Mouse (Mus musculus) kidney, adult 2 months (tissue): ENCODE measurements around the gene D430041D05Rik. TPM values are rescaled to one million over a fixed set of nuclear protein-coding genes. Genes with fewer than 3 reads are reported as not detected.

ENCODE experiments used
- DNase-seq: peaks from one replicate; pipeline ENCODE4 v3.0.0; 2021
- H3K27ac ChIP-seq: fragments of 200-500 bp; 2 replicates; pipeline ENCODE4 v1.5.1; 2012; ENCODE audit warnings: low read depth, low read length, control low read depth, inconsistent platforms; ENCODE audit not compliant: insufficient read depth
- H3K27me3 ChIP-seq: fragments of 200-500 bp; replicated peaks from 2 replicates; pipeline ENCODE4 v1.6.1; 2012; ENCODE audit warnings: mild to moderate bottlenecking, moderate library complexity, low read length, inconsistent platforms; ENCODE audit not compliant: control insufficient read depth, insufficient read depth
- H3K36me3 ChIP-seq: fragments of 200-500 bp; 2 replicates; pipeline ENCODE4 v1.6.1; 2012; ENCODE audit warnings: mild to moderate bottlenecking, moderate library complexity, low read length, inconsistent platforms; ENCODE audit not compliant: control insufficient read depth, insufficient read depth
- H3K4me1 ChIP-seq: fragments of 200-500 bp; 2 replicates; pipeline ENCODE4 v1.6.1; 2011; ENCODE audit warnings: low read length; ENCODE audit not compliant: control insufficient read depth, insufficient read depth
- H3K4me3 ChIP-seq: fragments of 200-500 bp; 2 replicates; pipeline ENCODE4 v1.5.1; 2011; ENCODE audit warnings: mild to moderate bottlenecking, low read depth, low read length, control low read depth; ENCODE audit not compliant: insufficient read depth
- CTCF ChIP-seq: fragments of 200-500 bp; conservative IDR thresholded peaks from 2 replicates; pipeline ENCODE4 v1.5.1; 2011; ENCODE audit warnings: low read depth, mild to moderate bottlenecking, control low read depth, low read length, moderate library complexity, mixed read lengths; ENCODE audit not compliant: insufficient read depth, insufficient read length
- POLR2A ChIP-seq: fragments of 200-500 bp; IDR thresholded peaks from one replicate; pipeline ENCODE4 v1.6.1; 2011; ENCODE audit warnings: low read depth, low read length, control low read depth
- WGBS: fragments of 180-500 bp; shearing (Covaris S2); methylation state at CpG from one replicate; pipeline ENCODE4 v1.1.7; 2018; 5-methylcytosine and 5-hydroxymethylcytosine counted together
- polyA plus RNA-seq: library from polyadenylated mRNA; depleted of rRNA; stranded (reverse); fragments of >200 nt; gene quantifications from 2 replicates; pipeline ENCODE4 v1.2.3, GENCODE M21; 2012

The D430041D05Rik gene
- polyA plus RNA-seq, 1 experiment, result 0.02 TPM

DNA sequence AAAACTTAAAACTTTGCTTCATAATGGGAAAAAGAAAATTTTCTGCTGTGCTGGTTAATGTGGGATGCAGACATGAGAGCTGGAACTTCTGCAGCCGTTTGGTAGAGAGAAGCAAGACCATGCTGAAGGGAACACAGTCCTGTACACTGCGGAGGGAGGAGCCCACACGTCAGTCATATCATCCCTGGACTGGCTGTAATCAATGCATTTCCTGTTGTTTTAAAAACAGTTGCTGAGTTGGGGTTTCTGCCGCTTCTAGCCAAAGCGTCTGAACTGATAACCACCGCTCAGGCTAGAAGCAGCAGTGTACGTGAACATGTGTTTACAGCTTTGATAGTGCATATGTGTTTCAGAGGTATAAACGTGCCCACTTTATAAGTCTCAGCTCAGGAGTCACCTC is 231.2 kb downstream of the D430041D05Rik start:
- TF ChIP-seq POLR2A, result no peak
- no peak for TF ChIP-seq CTCF
- Histone ChIP-seq H3K27ac (no peak overlapping the region), H3K4me3 (no peak overlapping the region), H3K27me3 (no peaks in the 10 kb centered on the region), H3K4me1 (0 out of 2 replicates have a peak, but pooled peaks cover 5% of the 10 kb centered on the region), H3K36me3 (no peaks in the 10 kb centered on the region)
- DNase-seq, result no peak
- 83% methylated on average over 8 of the region's 8 CpGs for WGBS

DNA sequence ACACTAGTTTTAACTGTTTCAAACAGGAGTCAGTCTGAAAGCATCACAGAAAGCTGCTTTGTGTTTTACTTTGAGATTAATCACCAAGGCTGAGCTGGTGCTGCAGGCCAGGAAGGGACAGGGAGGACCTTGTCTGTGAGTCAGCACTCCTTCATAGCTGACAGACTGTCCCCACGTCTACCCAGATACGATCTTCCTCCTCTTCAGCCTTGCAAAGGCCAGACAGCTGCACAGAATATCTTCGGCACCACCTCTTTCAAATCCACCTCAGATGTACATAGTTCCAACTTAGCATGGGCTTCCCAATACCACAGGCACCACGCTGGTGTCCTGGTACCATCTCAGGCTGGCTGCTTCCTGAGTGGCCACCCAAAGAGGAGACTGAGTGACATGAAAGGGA is 232.6 kb downstream of the D430041D05Rik start:
- no peak for DNase-seq
- Histone ChIP-seq H3K4me1 (0 out of 2 replicates have a peak, but pooled peaks cover 5% of the 10 kb centered on the region), H3K27me3 (no peaks in the 10 kb centered on the region), H3K4me3 (no peak overlapping the region), H3K27ac (no peak overlapping the region), H3K36me3 (no peaks in the 10 kb centered on the region)
- 92% methylated on average over 4 of the region's 4 CpGs for WGBS
- no peak for TF ChIP-seq POLR2A

DNA sequence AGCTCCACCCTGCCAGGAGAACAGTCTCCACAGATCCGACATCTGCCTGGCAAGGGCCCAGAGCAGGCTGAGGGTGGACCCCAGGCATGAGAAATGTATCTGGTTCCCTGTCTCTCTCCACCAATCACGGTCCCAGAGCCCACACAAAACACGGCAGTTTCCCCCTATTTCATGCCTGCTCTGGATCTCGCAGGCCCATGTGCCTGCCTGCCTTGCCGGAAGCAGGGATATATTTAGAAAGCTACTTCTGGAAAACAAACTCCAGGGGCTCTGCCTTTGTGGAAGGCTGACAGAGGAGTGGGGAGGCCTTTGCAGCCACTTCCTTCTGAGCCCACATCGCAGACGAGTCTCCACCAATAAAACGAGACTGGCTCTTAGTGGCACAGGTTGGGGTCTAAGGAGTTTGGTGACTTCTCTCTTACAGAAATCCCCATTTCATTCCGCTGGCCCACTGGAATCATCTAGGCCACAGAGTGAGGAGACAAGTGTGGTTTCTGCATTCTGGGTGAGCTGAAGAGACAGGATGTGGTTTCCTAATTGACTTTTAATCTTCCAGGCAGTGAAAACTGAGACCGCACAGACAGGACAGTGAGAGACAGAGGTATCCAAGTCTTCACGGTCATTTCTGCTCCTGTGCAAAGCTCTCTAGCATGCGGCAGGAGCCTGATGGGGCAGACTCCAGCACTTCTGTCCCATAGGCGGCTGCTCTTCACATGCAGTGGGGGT is 233.7 kb downstream of the D430041D05Rik start:
- H3K27me3 ChIP-seq, result no peaks in the 10 kb centered on the region
- WGBS, result 47% methylated on average over 13 of the region's 13 CpGs
- TF ChIP-seq POLR2A (no peak), CTCF (no peak)
- no peaks in the 10 kb centered on the region for H3K36me3 ChIP-seq
- H3K4me1 ChIP-seq, result 0 out of 2 replicates have a peak, but pooled peaks cover 5% of the 10 kb centered on the region
- no peak overlapping the region for H3K4me3 ChIP-seq
- H3K27ac ChIP-seq, result no peak overlapping the region
- DNase-seq, result peak; percentile 42

GRCm38 (mm10) chr2:104176166-104176978 is 234.4 kb downstream of the D430041D05Rik start:
- H3K4me1 ChIP-seq, result 0 out of 2 replicates have a peak, but pooled peaks cover 5% of the 10 kb centered on the region
- TF ChIP-seq CTCF (no peak), POLR2A (no peak)
- H3K4me3 ChIP-seq, result no peak overlapping the region
- H3K36me3 ChIP-seq, result no peaks in the 10 kb centered on the region
- 66% methylated on average over 17 of the region's 17 CpGs for WGBS
- H3K27me3 ChIP-seq, result no peaks in the 10 kb centered on the region
- no peak for DNase-seq
- H3K27ac ChIP-seq, result no peak overlapping the region

DNA sequence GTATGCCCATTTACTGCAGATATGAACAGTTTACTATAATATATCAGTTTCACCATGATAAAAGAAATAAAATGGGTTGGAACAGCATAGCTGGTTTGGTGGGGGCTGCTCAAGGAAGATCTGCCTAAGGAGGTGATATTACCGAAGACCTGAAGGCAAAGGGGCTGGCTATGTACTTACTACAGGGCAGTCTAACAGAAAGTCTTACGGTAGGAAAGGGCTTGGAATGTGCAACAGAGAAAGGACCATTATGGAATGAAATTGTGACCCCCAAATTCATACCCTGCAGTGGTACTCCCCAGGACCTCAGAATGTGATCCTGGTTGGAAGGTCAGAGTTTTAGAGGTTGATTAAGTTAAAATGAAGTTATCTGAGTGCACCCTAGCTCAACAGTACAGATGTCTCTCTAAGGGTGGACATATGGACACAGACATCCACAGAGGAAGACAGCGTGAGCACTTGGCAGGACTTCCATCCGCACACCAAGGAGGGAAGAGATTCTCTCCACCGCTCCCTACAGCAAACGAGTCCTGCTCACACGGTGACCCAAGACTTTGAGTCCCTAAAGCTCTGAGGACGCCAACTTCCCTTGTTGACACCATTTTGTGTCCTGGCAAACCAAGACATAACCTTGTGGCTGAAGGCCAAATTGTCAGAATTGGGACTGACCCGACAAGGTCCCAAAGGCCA is 235.2 kb downstream of the D430041D05Rik start:
- H3K27me3 ChIP-seq, result no peaks in the 10 kb centered on the region
- H3K27ac ChIP-seq, result no peak overlapping the region
- H3K4me3 ChIP-seq, result no peak overlapping the region
- TF ChIP-seq POLR2A, result no peak
- 89% methylated on average over 9 of the region's 9 CpGs for WGBS
- H3K4me1 ChIP-seq, result 0 out of 2 replicates have a peak, but pooled peaks cover 5% of the 10 kb centered on the region
- no peak for DNase-seq
- H3K36me3 ChIP-seq, result no peaks in the 10 kb centered on the region

- no peaks in the 10 kb centered on the region for H3K27me3 ChIP-seq
- no peaks in the 10 kb centered on the region for H3K36me3 ChIP-seq
- TF ChIP-seq CTCF, result no peak
- no peak for TF ChIP-seq POLR2A
- H3K27ac ChIP-seq, result no peak overlapping the region
- no peak for DNase-seq
- no peak overlapping the region for H3K4me3 ChIP-seq
- 0 out of 2 replicates have a peak, but pooled peaks cover 5% of the 10 kb centered on the region for H3K4me1 ChIP-seq
- 96% methylated on average over 3 of the region's 3 CpGs for WGBS
These were observed 237.4 kb downstream of the D430041D05Rik start for GRCm38 (mm10) chr2:104173431-104173830.
